Mouse (Mus musculus) bone marrow, adult 2 months (tissue): ENCODE results near the gene Ddah2.

Experiments used
- CTCF ChIP-seq: fragments of 200-500 bp; IDR thresholded peaks from 2 replicates; pipeline ENCODE4 v1.5.1; 2011; ENCODE audit warnings: low read length, control low read depth; ENCODE audit not compliant: control insufficient read depth, insufficient read depth
- POLR2A ChIP-seq: fragments of 200-500 bp; IDR thresholded peaks from 2 replicates; pipeline ENCODE4 v1.6.1; 2011; ENCODE audit warnings: low read depth, mild to moderate bottlenecking, control low read depth, low read length, borderline replicate concordance; ENCODE audit not compliant: control insufficient read depth

DNA sequence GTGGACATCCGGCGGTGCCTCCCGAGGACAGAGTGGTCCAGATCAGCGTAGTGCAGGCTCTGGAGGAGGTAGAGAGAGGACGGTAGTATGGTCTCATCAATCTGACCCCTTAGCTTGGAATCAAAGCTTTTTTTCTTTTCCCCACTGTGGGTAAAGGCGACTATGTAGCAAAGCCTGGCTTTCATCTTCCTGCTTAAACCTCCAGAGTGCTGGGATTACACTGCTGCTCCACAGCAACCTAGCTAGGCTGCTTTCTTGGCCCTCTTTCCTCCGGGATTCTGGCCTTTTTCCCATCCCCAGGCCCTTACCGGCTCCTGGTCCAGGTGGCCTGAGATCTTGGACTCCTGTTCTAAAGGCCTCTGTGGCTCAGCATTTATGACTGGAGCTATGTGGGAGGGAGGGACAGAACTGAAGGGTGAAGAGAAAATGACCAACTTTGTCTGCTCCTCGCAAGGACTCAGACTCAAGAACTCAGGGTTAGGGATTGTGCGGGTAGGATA lies 5.6 kb downstream of the Ddah2 start:
- TF ChIP-seq CTCF (no peak), POLR2A (no peak)
